Mouse (Mus musculus) kidney, embryonic 14.5 days (tissue): ENCODE results near the gene Dhdds. TPM values are rescaled to one million over a fixed set of nuclear protein-coding genes. Genes with fewer than 3 reads are reported as not detected.
A peak's percentile ranks its signal among the peaks of the same experiment; 100 is the strongest.

Source experiments
- ATAC-seq: fragments of 200-750 bp; cut with Nextera tagmentation; 2 replicates; pipeline ENCODE4 v1.8.0; 2017; ENCODE audit warnings: moderate number of reproducible peaks, mild to moderate bottlenecking, moderate TSS enrichment, moderate library complexity; ENCODE audit not compliant: low FRiP score, low TSS enrichment
- H3K27ac ChIP-seq: fragments of 300-500 bp; sonication (generic); 2 replicates; pipeline ENCODE4 v1.5.1; 2014; ENCODE audit warnings: low read depth, mild to moderate bottlenecking, low read length, moderate library complexity, mixed read lengths
- H3K27me3 ChIP-seq: fragments of 300-500 bp; sonication (generic); 2 replicates; pipeline ENCODE4 v1.6.1; 2014; ENCODE audit warnings: mild to moderate bottlenecking, low read length; ENCODE audit not compliant: control insufficient read depth, insufficient read depth
- H3K36me3 ChIP-seq: fragments of 300-500 bp; sonication (generic); 2 replicates; pipeline ENCODE4 v1.6.1; 2014; ENCODE audit warnings: low read length, mixed read lengths; ENCODE audit not compliant: control insufficient read depth, insufficient read depth
- H3K4me1 ChIP-seq: fragments of 300-500 bp; sonication (generic); 2 replicates; pipeline ENCODE4 v1.6.1; 2014; ENCODE audit warnings: low read length, mixed read lengths; ENCODE audit not compliant: control insufficient read depth, insufficient read depth
- H3K4me2 ChIP-seq: fragments of 300-500 bp; sonication (generic); replicated peaks from 2 replicates; pipeline ENCODE4 v1.6.1; 2014; ENCODE audit warnings: low read depth, mild to moderate bottlenecking, low read length
- H3K4me3 ChIP-seq: fragments of 300-500 bp; sonication (generic); 2 replicates; pipeline ENCODE4 v1.5.1; 2014; ENCODE audit warnings: mild to moderate bottlenecking, low read length
- H3K9ac ChIP-seq: fragments of 300-500 bp; sonication (generic); 2 replicates; pipeline ENCODE4 v1.6.1; 2014; ENCODE audit warnings: low read depth, mild to moderate bottlenecking, low read length, moderate library complexity
- H3K9me3 ChIP-seq: fragments of 300-500 bp; sonication (generic); 2 replicates; pipeline ENCODE4 v1.6.1; 2016; ENCODE audit warnings: low read length; ENCODE audit not compliant: control insufficient read depth
- WGBS: fragments of 180-500 bp; shearing (Covaris S2); extraction: QIAGEN DNeasy Blood & Tissue Kit; methylation state at CpG from one replicate; pipeline ENCODE4 v1.1.7; 2014; 5-methylcytosine and 5-hydroxymethylcytosine counted together
- polyA plus RNA-seq: library from polyadenylated mRNA; unstranded; fragments of >200 nt; fragmentation: Nextera tagmentation; extraction: Ambion mirVana; gene quantifications from 2 replicates; pipeline ENCODE4 v1.2.1, GENCODE M21; 2014

Dhdds gene
- 42.2 and 42.9 TPM in 2 replicates for polyA plus RNA-seq

DNA sequence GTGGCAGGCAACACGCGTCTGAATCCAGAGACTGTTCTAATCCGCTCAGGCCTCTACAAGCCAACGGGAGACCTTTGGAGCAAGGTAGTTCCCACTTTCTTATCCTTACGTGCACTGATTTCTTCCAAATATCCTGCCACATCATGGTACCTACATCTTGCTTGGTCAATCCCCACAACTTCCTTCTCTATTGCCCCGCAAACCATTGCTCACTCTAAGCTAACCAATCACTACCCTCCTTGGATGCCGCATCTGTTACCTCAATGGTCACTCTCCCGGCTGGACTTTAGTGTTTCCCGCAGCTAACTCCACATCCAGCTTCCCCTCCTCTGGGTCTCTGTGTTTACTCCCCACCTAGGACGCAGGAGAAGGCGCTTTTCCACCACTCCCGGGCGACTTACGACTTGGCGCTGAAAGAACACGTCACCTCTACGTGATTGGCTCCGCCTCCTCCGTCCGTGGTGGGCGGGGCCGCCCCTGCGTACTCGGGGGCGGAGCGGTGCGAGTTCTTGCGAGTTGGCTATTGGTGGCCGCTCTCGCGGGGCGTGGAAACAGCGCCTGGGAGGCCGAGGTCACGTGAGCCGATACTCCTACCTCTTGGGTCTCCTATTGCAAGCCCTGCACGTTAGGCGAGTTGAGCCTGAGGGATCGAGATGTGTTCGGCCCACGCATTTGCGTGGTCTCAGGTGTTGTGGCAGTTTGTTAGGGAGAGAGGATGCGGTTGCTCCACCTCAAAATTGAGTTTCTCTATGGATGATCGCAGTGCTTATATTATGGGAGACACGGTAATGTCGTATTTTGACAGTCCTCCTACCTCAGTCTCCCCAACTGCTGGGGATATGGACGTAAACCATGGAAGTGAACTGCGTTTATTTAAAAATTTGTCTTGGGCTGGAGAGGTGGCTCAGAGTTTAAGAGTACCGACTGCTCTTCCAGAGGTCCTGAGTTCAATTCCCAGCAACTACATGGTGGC, at the start of gene Dhdds:
Gene Dhdds, minus strand, starts transcription at position 453 of the 973 bp plus-strand sequence.
- Histone ChIP-seq H3K9me3 (no peaks in the 10 kb centered on the region), H3K36me3 (peaks cover 14% of the 10 kb centered on the region; the same call in 1 of the 2 replicates), H3K4me3 (peak within 1 kb of the TSS; percentile 53), H3K4me1 (peaks cover 5% of the 10 kb centered on the region; the same call in 1 of the 2 replicates), H3K27me3 (no peaks in the 10 kb centered on the region), H3K9ac (peak within 1 kb of the TSS; percentile 61), H3K4me2 (peak within 1 kb of the TSS; percentile 76), H3K27ac (no peak within 1 kb of the TSS; the same call in 1 of the 2 replicates)
- 1% methylated on average over 49 of the region's 49 CpGs for WGBS
- peak; percentile 99 for ATAC-seq

DNA sequence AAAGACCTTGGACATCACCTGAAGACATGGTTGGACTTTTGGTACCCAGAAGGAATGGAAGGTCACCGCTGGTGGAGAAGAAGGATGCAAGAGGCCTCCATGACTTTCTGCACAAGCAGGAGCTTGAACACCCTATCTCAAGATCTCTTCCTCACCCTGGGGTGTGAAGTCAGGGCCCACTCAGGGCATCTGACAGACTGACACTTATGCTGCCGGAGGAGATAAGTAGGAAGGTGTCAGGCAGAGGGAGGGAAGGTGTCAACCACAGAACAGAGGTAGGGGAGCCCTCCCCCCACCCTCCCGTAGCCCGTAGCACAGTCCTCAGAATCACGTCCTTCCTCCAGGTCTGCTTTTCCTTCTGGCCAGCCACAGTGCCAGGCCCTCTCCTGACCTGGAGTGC, 46.9 kb upstream of the Dhdds start:
- Histone ChIP-seq H3K27ac (no peak overlapping the region), H3K9me3 (no peaks in the 10 kb centered on the region), H3K4me1 (peaks cover 2% of the 10 kb centered on the region; the same call in 1 of the 2 replicates), H3K4me2 (no peak overlapping the region), H3K36me3 (no peaks in the 10 kb centered on the region), H3K27me3 (no peaks in the 10 kb centered on the region), H3K9ac (no peak overlapping the region), H3K4me3 (no peak overlapping the region)
- 49% methylated on average over 5 of the region's 5 CpGs for WGBS
- ATAC-seq = no peak

DNA sequence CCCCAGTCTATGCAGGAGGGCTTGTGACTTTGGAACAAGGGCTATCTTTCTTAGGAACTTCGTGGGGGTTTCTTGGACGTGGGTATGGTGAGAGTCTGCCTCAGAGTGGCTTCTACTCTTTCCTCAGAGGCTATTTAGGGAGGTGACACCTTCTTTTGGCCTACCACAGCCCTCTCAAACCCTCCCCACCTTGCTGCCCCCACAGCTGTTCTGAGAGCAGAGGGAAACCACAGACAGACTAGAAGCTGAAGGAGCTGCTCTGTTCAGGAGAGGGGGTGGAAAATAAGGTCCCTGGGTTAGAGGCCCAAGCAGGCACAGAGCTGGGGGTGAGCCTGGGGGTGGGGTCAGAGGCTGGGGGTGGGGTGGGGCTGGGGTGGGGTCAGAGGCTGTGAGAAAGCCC, 42.3 kb upstream of the Dhdds start:
- no peak overlapping the region for H3K27ac ChIP-seq
- 46% methylated on average over 2 of the region's 2 CpGs for WGBS

DNA sequence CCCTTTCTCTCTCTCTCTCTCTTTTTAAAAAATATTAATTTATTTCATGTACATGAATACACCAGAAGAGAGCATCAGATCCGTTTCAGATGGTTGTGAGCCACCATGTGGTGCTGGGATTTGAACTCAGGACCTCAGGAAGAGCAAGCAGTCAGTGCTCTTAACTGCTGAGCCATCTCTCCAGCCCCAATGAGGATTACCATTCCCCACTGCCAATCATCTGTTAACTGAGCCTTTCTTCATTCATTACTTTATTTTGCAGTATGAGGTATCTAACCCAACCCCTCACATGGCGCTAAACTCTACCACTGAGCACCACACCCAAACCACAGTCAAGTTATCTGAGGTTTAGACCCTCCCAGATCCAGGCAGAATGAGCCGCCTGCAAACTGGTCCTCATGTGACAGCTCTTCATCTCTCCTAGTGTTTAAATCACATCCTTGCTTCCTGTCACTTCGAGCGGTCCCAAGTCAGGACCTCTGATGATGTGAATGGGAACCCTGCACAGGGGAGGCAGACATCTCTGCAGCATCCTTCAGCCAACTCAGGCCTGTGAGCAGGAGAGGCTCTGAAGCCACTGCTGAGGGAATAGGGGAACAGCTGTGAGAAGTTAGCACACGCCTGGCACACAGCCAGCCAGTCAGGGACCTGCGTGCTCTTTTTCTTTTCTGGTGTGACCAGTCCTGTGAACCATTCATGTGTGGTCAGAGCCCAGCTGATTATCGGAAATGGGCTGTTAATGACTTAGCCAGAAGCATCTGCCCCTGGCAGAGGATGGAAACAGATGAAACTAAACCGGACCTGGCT, 40.8 kb upstream of the Dhdds start:
- 40% methylated on average over 9 of the region's 9 CpGs for WGBS
- Histone ChIP-seq H3K4me1 (peaks cover 6% of the 10 kb centered on the region; the same call in 1 of the 2 replicates), H3K36me3 (no peaks in the 10 kb centered on the region), H3K9me3 (no peaks in the 10 kb centered on the region), H3K27me3 (no peaks in the 10 kb centered on the region), H3K4me3 (no peak overlapping the region), H3K27ac (no peak overlapping the region), H3K4me2 (no peak overlapping the region), H3K9ac (no peak overlapping the region)
- peak; percentile 57; the same call in 1 of the 2 replicates for ATAC-seq

More for the DNA sequence above, 42.3 kb upstream of the Dhdds start:
- Histone ChIP-seq H3K4me1 (peaks cover 6% of the 10 kb centered on the region; the same call in 1 of the 2 replicates), H3K9me3 (no peaks in the 10 kb centered on the region), H3K27me3 (no peaks in the 10 kb centered on the region), H3K4me2 (no peak overlapping the region), H3K36me3 (no peaks in the 10 kb centered on the region), H3K4me3 (no peak overlapping the region), H3K9ac (no peak overlapping the region)
- ATAC-seq = no peak

DNA sequence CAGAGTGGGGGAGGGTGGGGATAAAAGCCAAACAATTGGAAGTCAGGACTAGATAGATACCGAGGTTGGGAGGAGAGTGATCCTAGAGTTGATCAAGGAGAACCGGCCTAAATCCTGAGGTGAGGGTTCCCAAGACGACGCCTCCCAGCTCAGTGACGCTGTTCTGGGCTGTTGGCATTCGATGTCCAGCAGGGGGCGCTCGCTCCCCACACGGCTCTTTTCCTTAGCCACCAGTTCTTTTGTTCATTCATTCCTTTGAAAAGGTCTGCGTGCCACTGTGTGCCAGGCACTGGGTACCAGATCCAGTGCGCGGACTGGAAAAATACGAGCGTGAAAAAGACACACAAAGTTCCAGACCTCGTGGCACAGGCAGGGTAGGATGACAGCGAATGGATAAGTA, 35.2 kb upstream of the Dhdds start:
- Histone ChIP-seq H3K4me2 (no peak overlapping the region), H3K4me3 (no peak overlapping the region), H3K27me3 (no peaks in the 10 kb centered on the region), H3K9ac (no peak overlapping the region), H3K36me3 (no peaks in the 10 kb centered on the region), H3K9me3 (no peaks in the 10 kb centered on the region; the same call in 1 of the 2 replicates), H3K4me1 (no peaks in the 10 kb centered on the region), H3K27ac (no peak overlapping the region)
- WGBS = 6% methylated on average over 16 of the region's 16 CpGs
- peak; percentile 66; the same call in 1 of the 2 replicates for ATAC-seq

DNA sequence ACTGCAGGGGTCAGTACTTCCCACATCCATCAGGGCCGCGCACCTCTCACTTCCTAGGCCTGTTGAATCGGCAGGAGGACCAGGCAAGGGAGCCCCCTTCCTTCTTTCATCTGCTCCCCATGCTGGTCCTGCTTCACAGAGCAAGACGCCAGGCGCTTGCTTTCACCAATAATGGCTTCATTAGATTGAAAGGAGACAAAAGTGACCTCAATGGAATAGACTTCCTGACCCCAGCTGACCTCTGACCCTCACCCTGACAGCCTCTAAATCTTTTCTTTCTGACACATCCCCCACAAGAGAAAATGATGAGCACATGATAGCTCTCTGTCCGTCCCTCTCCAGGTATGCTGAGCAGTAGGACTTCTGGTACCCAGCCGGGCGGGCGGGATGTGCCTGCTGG, 25.1 kb upstream of the Dhdds start:
- H3K36me3 ChIP-seq = no peaks in the 10 kb centered on the region
- H3K9me3 ChIP-seq = no peaks in the 10 kb centered on the region
- no peak overlapping the region for H3K27ac ChIP-seq
- ATAC-seq = no peak
- no peaks in the 10 kb centered on the region for H3K27me3 ChIP-seq
- no peak overlapping the region for H3K9ac ChIP-seq
- no peak overlapping the region for H3K4me3 ChIP-seq
- no peak overlapping the region for H3K4me2 ChIP-seq
- no peaks in the 10 kb centered on the region for H3K4me1 ChIP-seq
- WGBS = 57% methylated on average over 9 of the region's 9 CpGs

DNA sequence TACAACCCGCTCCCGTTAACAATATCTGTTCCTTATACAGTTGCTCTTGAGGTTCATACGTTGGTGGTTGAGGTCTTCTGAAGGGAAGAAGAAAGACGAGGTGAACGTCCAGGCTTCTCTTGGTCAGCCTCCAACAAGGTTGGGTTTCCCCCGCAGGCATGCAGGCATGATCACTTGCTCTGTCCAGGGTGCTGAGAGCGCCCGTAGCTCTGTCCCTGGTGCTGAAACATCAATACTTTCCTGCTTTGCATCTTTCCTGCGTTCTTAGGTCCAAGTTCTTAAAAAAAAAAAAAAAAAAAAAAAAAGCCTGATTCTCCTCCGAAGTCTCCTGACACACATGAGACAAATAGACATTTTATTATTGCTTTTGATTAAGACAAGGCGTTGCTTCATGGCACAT, 19.9 kb upstream of the Dhdds start:
- Histone ChIP-seq H3K4me1 (peaks cover 30% of the 10 kb centered on the region), H3K27ac (no peak overlapping the region)
- WGBS = under 1% methylated on average over 11 of the region's 11 CpGs

DNA sequence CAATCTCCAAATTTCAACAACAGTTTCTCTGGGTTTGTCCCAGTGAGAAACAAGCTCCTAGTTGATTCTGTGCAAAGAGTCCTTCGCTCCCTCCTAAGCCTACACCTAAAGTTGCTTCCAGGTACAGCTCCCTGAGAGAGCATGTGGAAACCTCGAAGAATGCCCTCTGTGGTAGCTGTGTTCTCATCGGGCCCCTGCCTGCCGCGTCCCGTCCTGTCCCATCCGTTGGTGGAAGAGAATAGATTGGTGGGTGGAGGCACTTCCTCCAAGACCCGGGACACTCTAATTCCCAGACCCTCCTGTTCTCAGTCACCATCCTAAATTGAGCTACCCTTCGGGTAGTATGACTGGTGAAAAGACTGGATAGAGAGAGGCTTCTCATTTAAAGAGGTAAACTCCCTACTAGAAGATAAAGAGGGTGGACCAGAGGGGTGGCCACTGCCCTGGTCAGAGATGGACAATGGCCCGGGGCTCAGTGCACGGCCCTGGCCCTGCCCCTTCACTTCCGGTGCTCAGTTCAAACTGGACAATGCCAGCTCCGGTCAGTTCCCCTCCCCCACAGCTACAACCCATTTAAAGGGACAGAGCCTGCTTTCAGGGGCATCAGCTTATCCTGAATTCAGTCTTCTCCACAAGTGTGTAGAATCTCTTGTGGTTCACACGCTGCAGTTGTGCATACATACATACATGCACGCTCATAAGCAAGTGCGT, 19.1 kb upstream of the Dhdds start:
- Histone ChIP-seq H3K4me1 (peaks cover 30% of the 10 kb centered on the region), H3K4me3 (no peak overlapping the region), H3K27me3 (peaks cover 21% of the 10 kb centered on the region)

More for the DNA sequence above, 19.9 kb upstream of the Dhdds start:
- no peak for ATAC-seq
- Histone ChIP-seq H3K36me3 (no peaks in the 10 kb centered on the region), H3K4me2 (no peak overlapping the region), H3K27me3 (peaks cover 21% of the 10 kb centered on the region), H3K4me3 (no peak overlapping the region), H3K9ac (no peak overlapping the region), H3K9me3 (no peaks in the 10 kb centered on the region)

More for the DNA sequence above, 19.1 kb upstream of the Dhdds start:
- Histone ChIP-seq H3K9me3 (no peaks in the 10 kb centered on the region), H3K36me3 (no peaks in the 10 kb centered on the region), H3K4me2 (peak overlapping the region; percentile 8; the same call in 1 of the 2 replicates), H3K9ac (no peak overlapping the region), H3K27ac (no peak overlapping the region)
- 2% methylated on average over 16 of the region's 16 CpGs for WGBS
- ATAC-seq = peak; percentile 54; the same call in 1 of the 2 replicates
